Mouse (Mus musculus) cerebellum, adult 11-12 months (tissue): ENCODE results near the gene Cntnap2.

ENCODE experiments used
- DNase-seq: peaks from one replicate; pipeline ENCODE4 v3.0.0; 2022

The Cntnap2 gene

GRCm38 (mm10) chr6:45945144-45945985 is 886.2 kb downstream of the Cntnap2 start:
- no peak for DNase-seq

- DNase-seq: no peak
These were observed 895.6 kb downstream of the Cntnap2 start for GRCm38 (mm10) chr6:45954773-45955172.

GRCm38 (mm10) chr6:45964494-45964893 is 905.3 kb downstream of the Cntnap2 start:
- DNase-seq: no peak

GRCm38 (mm10) chr6:45974471-45975154 is 915.5 kb downstream of the Cntnap2 start:
- DNase-seq: no peak

GRCm38 (mm10) chr6:45979171-45979570 is 920.0 kb downstream of the Cntnap2 start:
- no peak for DNase-seq

GRCm38 (mm10) chr6:45988051-45988450 is 928.9 kb downstream of the Cntnap2 start:
- DNase-seq: no peak

GRCm38 (mm10) chr6:45991086-45991485 is 931.9 kb downstream of the Cntnap2 start:
- DNase-seq: no peak

GRCm38 (mm10) chr6:46022515-46023143 is 963.5 kb downstream of the Cntnap2 start:
- DNase-seq: no peak

GRCm38 (mm10) chr6:46031821-46032594 is 972.9 kb downstream of the Cntnap2 start:
- DNase-seq: no peak

- DNase-seq: no peak
These were observed 974.0 kb downstream of the Cntnap2 start for GRCm38 (mm10) chr6:46033108-46033507.

- DNase-seq: no peak
These were observed 981.5 kb downstream of the Cntnap2 start for GRCm38 (mm10) chr6:46040671-46041070.

GRCm38 (mm10) chr6:46080236-46080635 is 1021.1 kb downstream of the Cntnap2 start:
- DNase-seq: no peak

GRCm38 (mm10) chr6:46081432-46081831 is 1022.3 kb downstream of the Cntnap2 start:
- DNase-seq: no peak

GRCm38 (mm10) chr6:46143189-46143841 is 1084.2 kb downstream of the Cntnap2 start:
- no peak for DNase-seq

- no peak for DNase-seq
These were observed 1107.7 kb downstream of the Cntnap2 start for GRCm38 (mm10) chr6:46166837-46167236.

GRCm38 (mm10) chr6:46197298-46197697 is 1138.1 kb downstream of the Cntnap2 start:
- DNase-seq: no peak

- DNase-seq: no peak
These were observed 1142.7 kb downstream of the Cntnap2 start for GRCm38 (mm10) chr6:46201828-46202227.

GRCm38 (mm10) chr6:46205531-46205930 is 1146.4 kb downstream of the Cntnap2 start:
- DNase-seq: peak; percentile 49

GRCm38 (mm10) chr6:46232889-46233288 is 1173.7 kb downstream of the Cntnap2 start:
- DNase-seq: no peak

- no peak for DNase-seq
These were observed 1181.2 kb downstream of the Cntnap2 start for GRCm38 (mm10) chr6:46240349-46240748.

GRCm38 (mm10) chr6:46263171-46263570 is 1204.0 kb downstream of the Cntnap2 start:
- peak; percentile 57 for DNase-seq

GRCm38 (mm10) chr6:46346946-46347345 is 1287.8 kb downstream of the Cntnap2 start:
- DNase-seq: no peak
